In genomic region chr14:79486617-79486992, GRCm38 (mm10) we compare ENCODE assay signal across 8 mouse cellular contexts. TPM values are rescaled to one million over a fixed set of nuclear protein-coding genes. Genes with fewer than 3 reads are reported as not detected.
DNase-seq lines count a peak whose midpoint lies in the region; ATAC-seq and TF ChIP-seq lines count a peak whose summit lies in the region.

No protein-coding gene starts in this region.

- H3K9ac ChIP-seq in lung, embryonic 15.5 days = no peak overlapping the region
- 0 out of 2 replicates have a peak overlapping the region, but pooled peaks have one; percentile 37 for H3K9ac ChIP-seq in intestine, embryonic 14.5 days (ENCODE audit: low read length)
- H3K9ac ChIP-seq in midbrain, postnatal 0 days (replicated peaks; ENCODE audit: low read length, poor library complexity, severe bottlenecking) = 0 out of 2 replicates have a peak overlapping the region, but pooled peaks have one; percentile 46

- H3K27me3 ChIP-seq in lung, embryonic 15.5 days = no peaks in the 10 kb centered on the region
- no peaks in the 10 kb centered on the region for H3K27me3 ChIP-seq in intestine, embryonic 14.5 days (replicated peaks; ENCODE audit: control insufficient read depth, insufficient read depth, low read length)
- H3K27me3 ChIP-seq in midbrain, postnatal 0 days (ENCODE audit: insufficient read depth, low read length) = no peaks in the 10 kb centered on the region

- H3K36me3 ChIP-seq in lung, embryonic 15.5 days = no peaks in the 10 kb centered on the region
- no peaks in the 10 kb centered on the region for H3K36me3 ChIP-seq in intestine, embryonic 14.5 days (ENCODE audit: control insufficient read depth, insufficient read depth, low read length)
- no peaks in the 10 kb centered on the region for H3K36me3 ChIP-seq in midbrain, postnatal 0 days (ENCODE audit: insufficient read depth, low read length)

- no peaks in the 10 kb centered on the region for H3K9me3 ChIP-seq in lung, embryonic 15.5 days
- no peaks in the 10 kb centered on the region for H3K9me3 ChIP-seq in intestine, embryonic 14.5 days (ENCODE audit: control insufficient read depth, low read length)
- H3K9me3 ChIP-seq in midbrain, postnatal 0 days (ENCODE audit: low read length) = no peaks in the 10 kb centered on the region

- DNase-seq in lung, postnatal 25 days (ENCODE audit: low spot score) = no peak
- DNase-seq in intestine, embryonic 14.5 days (ENCODE audit: low spot score) = no peak
- DNase-seq in midbrain, postnatal 0 days (ENCODE audit: low spot score) = no peak
- DNase-seq in right cerebral cortex, postnatal 25 days = no peak
- no peak for DNase-seq in left cerebral cortex, adult 8-10 months (ENCODE audit: low spot score in 2 of 2)
- no peak for DNase-seq in adrenal gland, adult 2 months

- no peak for ATAC-seq in lung, embryonic 15.5 days (ENCODE audit: borderline replicate concordance, extremely low read depth, low FRiP score, low TSS enrichment)
- ATAC-seq in erythroblast, adult 5-6 weeks (replicated peaks; ENCODE audit: low FRiP score, poor library complexity, severe bottlenecking) = peak; percentile 4
- ATAC-seq in intestine, embryonic 14.5 days (replicated peaks; ENCODE audit: low FRiP score, low TSS enrichment, low read depth) = no peak
- ATAC-seq in midbrain, postnatal 0 days (ENCODE audit: low FRiP score) = no peak

- WGBS in lung, embryonic 15.5 days = 26% methylated on average over 8 of the region's 8 CpGs
- WGBS in intestine, embryonic 14.5 days = 18% methylated on average over 8 of the region's 8 CpGs
- 35% methylated on average over 8 of the region's 8 CpGs for WGBS in midbrain, postnatal 0 days

- peaks cover 63% of the 10 kb centered on the region for H3K4me1 ChIP-seq in lung, embryonic 15.5 days
- H3K4me1 ChIP-seq in intestine, embryonic 14.5 days (replicated peaks; ENCODE audit: control insufficient read depth, insufficient read depth, low read length) = peaks cover 36% of the 10 kb centered on the region
- no peaks in the 10 kb centered on the region for H3K4me1 ChIP-seq in midbrain, postnatal 0 days (ENCODE audit: insufficient read depth, low read length)

- H3K4me3 ChIP-seq in lung, embryonic 15.5 days = peak overlapping the region; percentile 33
- no peak overlapping the region for H3K4me3 ChIP-seq in intestine, embryonic 14.5 days (ENCODE audit: low read depth, low read length)
- peak overlapping the region; percentile 45; the same call in 1 of the 2 replicates for H3K4me3 ChIP-seq in midbrain, postnatal 0 days (ENCODE audit: low read depth, low read length)

- no peak for TF ChIP-seq CTCF in midbrain, postnatal 0 days (IDR thresholded peaks at IDR 0.05)

- H3K27ac ChIP-seq in lung, embryonic 15.5 days = peak overlapping the region; percentile 75
- H3K27ac ChIP-seq in intestine, embryonic 14.5 days (ENCODE audit: low read depth) = 0 out of 2 replicates have a peak overlapping the region, but pooled peaks have one; percentile 12
- no peak overlapping the region for H3K27ac ChIP-seq in midbrain, postnatal 0 days (ENCODE audit: low read depth, low read length)

- peak overlapping the region; percentile 55 for H3K4me2 ChIP-seq in lung, embryonic 15.5 days
- H3K4me2 ChIP-seq in intestine, embryonic 14.5 days (ENCODE audit: low read length) = peak overlapping the region; percentile 51
- H3K4me2 ChIP-seq in midbrain, postnatal 0 days (ENCODE audit: low read depth, low read length, poor library complexity, severe bottlenecking) = peak overlapping the region; percentile 67

RNA-seq across cellular contexts. Expression of gene Wbp4, which starts 5.3 kb away (rescaled TPM):
- polyA plus RNA-seq in lung, embryonic 15.5 days (2015; fragmentation: Nextera tagmentation; extraction: Ambion mirVana) = 38.0 and 40.0 TPM in 2 replicates
- 12.1 and 13.0 TPM in 2 replicates for total RNA-seq in erythroblast, adult 5-6 weeks (2015; ENCODE audit: low replicate concordance)
- 30.7 and 45.6 TPM in 2 replicates for total RNA-seq in erythroblast, adult 5-6 weeks (2017; ENCODE audit: low replicate concordance)
- polyA plus RNA-seq in intestine, embryonic 14.5 days (2014; fragmentation: Nextera tagmentation; extraction: Ambion mirVana) = 39.5 and 42.9 TPM in 2 replicates
- total RNA-seq in midbrain, postnatal 0 days (2014; rRNA removed) = 30.5 and 38.1 TPM in 2 replicates
- polyA plus RNA-seq in midbrain, postnatal 0 days (2015; fragmentation: Nextera tagmentation; extraction: Ambion mirVana) = 51.6 and 54.2 TPM in 2 replicates
- total RNA-seq in left cerebral cortex, adult 8-10 months (2022) = 10 to 100 TPM; 45.6 to 51.2 (median 51.0) TPM
- total RNA-seq in adrenal gland, adult 2 months (2021) = 10 to 100 TPM; 37.9 to 41.6 TPM
- polyA plus RNA-seq in adrenal gland, adult 2 months (2012; rRNA removed) = 4.5 and 5.0 TPM in 2 replicates

RNA-seq across cellular contexts. Expression of gene Elf1, which starts 5.6 kb away (rescaled TPM):
- polyA plus RNA-seq in lung, embryonic 15.5 days (2015; fragmentation: Nextera tagmentation; extraction: Ambion mirVana) = 17.5 and 18.8 TPM in 2 replicates
- 38.8 and 45.6 TPM in 2 replicates for total RNA-seq in erythroblast, adult 5-6 weeks (2015; ENCODE audit: low replicate concordance)
- 83.8 and 92.9 TPM in 2 replicates for total RNA-seq in erythroblast, adult 5-6 weeks (2017; ENCODE audit: low replicate concordance)
- polyA plus RNA-seq in intestine, embryonic 14.5 days (2014; fragmentation: Nextera tagmentation; extraction: Ambion mirVana) = 27.0 and 27.7 TPM in 2 replicates
- 7.2 TPM in 2 replicates for total RNA-seq in midbrain, postnatal 0 days (2014; rRNA removed)
- polyA plus RNA-seq in midbrain, postnatal 0 days (2015; fragmentation: Nextera tagmentation; extraction: Ambion mirVana) = 2.1 and 2.2 TPM in 2 replicates
- 1 to 10 TPM; 4.9 to 5.7 (median 5.0) TPM for total RNA-seq in left cerebral cortex, adult 8-10 months (2022)
- 10 to 100 TPM; 18.0 to 26.6 TPM for total RNA-seq in adrenal gland, adult 2 months (2021)
- polyA plus RNA-seq in adrenal gland, adult 2 months (2012; rRNA removed) = 6.5 and 7.5 TPM in 2 replicates

RNA-seq across cellular contexts. Expression of gene Kbtbd6, which starts 35.0 kb away (rescaled TPM):
- 3.8 and 4.6 TPM in 2 replicates for polyA plus RNA-seq in lung, embryonic 15.5 days (2015; fragmentation: Nextera tagmentation; extraction: Ambion mirVana)
- total RNA-seq in erythroblast, adult 5-6 weeks (2015; ENCODE audit: low replicate concordance) = 0.96 and 2.1 TPM in 2 replicates
- total RNA-seq in erythroblast, adult 5-6 weeks (2017; ENCODE audit: low replicate concordance) = 2.6 and 3.6 TPM in 2 replicates
- polyA plus RNA-seq in intestine, embryonic 14.5 days (2014; fragmentation: Nextera tagmentation; extraction: Ambion mirVana) = 3.5 and 3.6 TPM in 2 replicates
- total RNA-seq in midbrain, postnatal 0 days (2014; rRNA removed) = 2.6 and 4.2 TPM in 2 replicates
- polyA plus RNA-seq in midbrain, postnatal 0 days (2015; fragmentation: Nextera tagmentation; extraction: Ambion mirVana) = 0.83 and 0.96 TPM in 2 replicates
- total RNA-seq in left cerebral cortex, adult 8-10 months (2022) = 1 to 10 TPM; 1.0 to 1.4 (median 1.2) TPM
- under 1 TPM; 0.12 to 0.28 TPM for total RNA-seq in adrenal gland, adult 2 months (2021)
- polyA plus RNA-seq in adrenal gland, adult 2 months (2012; rRNA removed) = 0.51 and 0.55 TPM in 2 replicates
